Mouse (Mus musculus) neural tube, embryonic 12.5 days (tissue): ENCODE data around the gene Rap1gap. TPM values are rescaled to one million over a fixed set of nuclear protein-coding genes. Genes with fewer than 3 reads are reported as not detected.
A peak's percentile ranks its signal among the peaks of the same experiment; 100 is the strongest.

Experiments
- ATAC-seq: fragments of 200-750 bp; cut with Nextera tagmentation; 2 replicates; pipeline ENCODE4 v1.8.0; 2017; ENCODE audit warnings: low read depth, mild to moderate bottlenecking, moderate TSS enrichment, moderate library complexity; ENCODE audit not compliant: low FRiP score
- H3K27ac ChIP-seq: fragments of 300-500 bp; sonication (generic); 2 replicates; pipeline ENCODE4 v1.5.1; 2016
- H3K27me3 ChIP-seq: fragments of 300-500 bp; sonication (generic); replicated peaks from 2 replicates; pipeline ENCODE4 v1.6.1; 2016; ENCODE audit warnings: mild to moderate bottlenecking
- H3K36me3 ChIP-seq: fragments of 300-500 bp; sonication (generic); 2 replicates; pipeline ENCODE4 v1.6.1; 2016; ENCODE audit warnings: mild to moderate bottlenecking
- H3K4me1 ChIP-seq: fragments of 300-500 bp; sonication (generic); 2 replicates; pipeline ENCODE4 v1.6.1; 2016
- H3K4me2 ChIP-seq: fragments of 300-500 bp; sonication (generic); replicated peaks from 2 replicates; pipeline ENCODE4 v1.6.1; 2016; ENCODE audit warnings: mild to moderate bottlenecking
- H3K4me3 ChIP-seq: fragments of 300-500 bp; sonication (generic); 2 replicates; pipeline ENCODE4 v1.5.1; 2016
- H3K9ac ChIP-seq: fragments of 300-500 bp; sonication (generic); 2 replicates; pipeline ENCODE4 v1.6.1; 2016; ENCODE audit warnings: mild to moderate bottlenecking
- H3K9me3 ChIP-seq: fragments of 300-500 bp; sonication (generic); 2 replicates; pipeline ENCODE4 v1.6.1; 2016; ENCODE audit warnings: mild to moderate bottlenecking
- WGBS: fragments of 180-500 bp; shearing (Covaris S2); methylation state at CpG from one replicate; pipeline ENCODE4 v1.1.7; 2016; 5-methylcytosine and 5-hydroxymethylcytosine counted together
- polyA plus RNA-seq: library from polyadenylated mRNA; unstranded; fragments of >200 nt; fragmentation: Nextera tagmentation; extraction: Ambion mirVana; gene quantifications from 2 replicates; pipeline ENCODE4 v1.2.1, GENCODE M21; 2016

Gene Rap1gap
- polyA plus RNA-seq, 1 experiment from 2014 or later = 24.7 TPM

DNA sequence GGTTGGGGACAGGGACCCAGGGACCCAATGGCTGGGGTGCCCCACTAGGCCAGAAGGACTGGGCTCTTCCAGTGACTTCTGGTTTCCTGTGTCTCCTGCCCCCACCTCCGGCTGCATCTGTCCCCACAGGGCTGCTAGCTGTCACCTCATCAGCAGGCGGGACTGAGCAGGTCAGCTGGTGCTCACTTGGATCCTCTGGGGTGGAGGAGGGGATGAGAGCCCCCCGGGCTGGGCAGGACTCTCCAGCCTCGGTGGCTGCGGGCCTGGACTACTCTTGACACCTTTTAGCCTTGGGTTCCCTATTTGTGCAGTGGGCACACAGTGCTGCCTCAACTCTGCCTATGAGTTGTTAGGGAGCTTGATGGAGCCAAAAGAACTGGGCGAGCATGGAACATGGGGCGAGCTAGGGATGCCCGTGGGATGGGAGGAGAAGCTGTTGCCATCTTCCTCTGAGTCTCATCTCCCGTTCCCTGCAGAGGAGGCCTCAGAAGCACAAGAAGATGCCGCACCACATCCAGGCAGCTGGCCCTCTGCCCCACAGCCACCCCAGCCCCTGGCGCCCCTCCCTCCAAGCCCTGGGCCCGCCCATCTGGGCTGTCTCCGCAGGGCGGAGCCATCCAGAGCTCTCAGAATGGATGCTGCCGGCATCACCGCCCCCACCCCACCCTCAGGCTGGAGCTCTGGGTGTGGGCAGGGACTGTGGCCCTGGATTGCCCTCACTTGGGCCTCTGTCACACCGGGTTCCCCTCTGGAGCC lies 64.1 kb downstream of the Rap1gap start:
- Histone ChIP-seq H3K27me3 (peaks cover 29% of the 10 kb centered on the region), H3K9me3 (no peaks in the 10 kb centered on the region), H3K9ac (peak overlapping the region; percentile 55), H3K4me1 (peaks cover 37% of the 10 kb centered on the region), H3K4me3 (peak overlapping the region; percentile 38), H3K4me2 (peak overlapping the region; percentile 76), H3K27ac (no peak overlapping the region), H3K36me3 (no peaks in the 10 kb centered on the region)
- peak; percentile 44 for ATAC-seq
- 5% methylated on average over 17 of the region's 17 CpGs for WGBS

DNA sequence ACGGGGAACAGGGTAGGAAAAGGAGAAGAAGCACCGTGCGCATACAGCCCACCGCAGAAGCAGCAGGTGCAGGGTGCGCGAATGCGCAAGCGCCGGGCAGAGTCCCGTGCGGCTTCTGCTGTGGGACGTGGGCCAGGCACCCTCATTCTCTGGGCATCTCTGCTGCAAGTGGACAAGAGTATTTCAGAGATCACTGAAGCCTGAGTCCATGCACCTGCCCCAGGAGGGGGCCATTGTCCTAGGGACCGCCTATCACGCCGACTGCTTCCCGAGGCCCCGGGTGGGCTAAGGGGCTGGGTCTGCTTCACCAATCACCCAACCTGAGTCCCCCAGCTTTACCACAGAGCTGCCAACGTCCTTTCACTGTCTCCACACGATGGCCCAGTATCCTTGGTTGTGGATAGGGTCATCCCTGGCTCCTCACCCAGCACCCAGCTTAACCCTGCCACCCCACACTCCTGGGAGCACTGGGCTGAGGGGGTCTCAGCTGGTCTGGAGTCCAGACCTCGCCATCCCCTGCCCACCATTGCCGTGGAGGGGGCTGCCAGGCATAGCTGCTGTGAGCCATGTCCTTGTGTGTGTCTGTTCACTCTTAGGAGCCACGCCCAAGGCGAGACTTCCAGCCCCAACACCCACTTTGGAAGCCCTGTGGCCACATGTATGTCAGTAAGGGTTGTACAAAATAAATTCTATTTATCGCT lies 64.8 kb downstream of the Rap1gap start:
- 17% methylated on average over 24 of the region's 24 CpGs for WGBS
- H3K27ac ChIP-seq = no peak overlapping the region
- no peaks in the 10 kb centered on the region for H3K36me3 ChIP-seq
- H3K4me1 ChIP-seq = peaks cover 31% of the 10 kb centered on the region
- peak overlapping the region; percentile 38 for H3K4me3 ChIP-seq
- H3K9me3 ChIP-seq = no peaks in the 10 kb centered on the region
- H3K9ac ChIP-seq = peak overlapping the region; percentile 55
- H3K27me3 ChIP-seq = peaks cover 22% of the 10 kb centered on the region
- ATAC-seq = 0 out of 2 replicates have a peak, but pooled peaks have one; percentile 1
- H3K4me2 ChIP-seq = peak overlapping the region; percentile 76

- Histone ChIP-seq H3K9ac (no peak overlapping the region), H3K36me3 (no peaks in the 10 kb centered on the region), H3K4me1 (peaks cover 30% of the 10 kb centered on the region), H3K27ac (no peak overlapping the region), H3K4me3 (no peak overlapping the region), H3K27me3 (peaks cover 20% of the 10 kb centered on the region), H3K4me2 (no peak overlapping the region), H3K9me3 (no peaks in the 10 kb centered on the region)
- WGBS = 19% methylated on average over 3 of the region's 3 CpGs
- peak; percentile 32; the same call in 1 of the 2 replicates for ATAC-seq
These were observed 65.6 kb downstream of the Rap1gap start for GRCm38 (mm10) chr4:137730134-137730533.

DNA sequence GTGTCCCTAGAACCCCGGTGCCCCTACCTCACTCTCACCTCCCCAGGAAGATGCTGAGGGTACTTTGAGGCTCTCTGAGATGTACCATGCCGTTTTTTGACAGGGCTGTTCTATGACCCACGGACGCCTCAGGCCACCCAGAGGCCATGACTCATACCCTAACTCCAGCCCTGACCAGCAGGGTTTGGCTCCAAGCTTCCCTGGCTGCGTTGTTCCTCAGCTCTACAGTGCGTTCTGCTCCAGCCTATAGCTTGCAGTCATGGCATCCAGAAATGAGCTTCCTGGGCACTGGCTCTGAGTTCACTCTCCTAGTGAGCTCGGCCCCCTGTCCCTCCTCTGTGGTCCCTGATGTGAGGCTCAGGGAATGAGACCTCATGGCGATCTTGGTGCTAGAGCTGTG lies 66.2 kb downstream of the Rap1gap start:
- ATAC-seq = no peak
- Histone ChIP-seq H3K4me1 (peaks cover 30% of the 10 kb centered on the region), H3K9me3 (no peaks in the 10 kb centered on the region), H3K9ac (no peak overlapping the region), H3K27ac (no peak overlapping the region), H3K27me3 (peaks cover 20% of the 10 kb centered on the region), H3K36me3 (no peaks in the 10 kb centered on the region), H3K4me2 (no peak overlapping the region), H3K4me3 (no peak overlapping the region)
- 86% methylated on average over 8 of the region's 8 CpGs for WGBS

- H3K4me2 ChIP-seq = no peak overlapping the region
- WGBS = 69% methylated on average over 10 of the region's 10 CpGs
- H3K4me1 ChIP-seq = peaks cover 32% of the 10 kb centered on the region
- H3K9ac ChIP-seq = no peak overlapping the region
- no peak overlapping the region for H3K4me3 ChIP-seq
- no peak overlapping the region for H3K27ac ChIP-seq
- H3K36me3 ChIP-seq = no peaks in the 10 kb centered on the region
- H3K9me3 ChIP-seq = no peaks in the 10 kb centered on the region
- no peak for ATAC-seq
- H3K27me3 ChIP-seq = peaks cover 20% of the 10 kb centered on the region
These were observed 67.4 kb downstream of the Rap1gap start for GRCm38 (mm10) chr4:137731891-137732290.

- no peak overlapping the region for H3K4me3 ChIP-seq
- WGBS = 84% methylated on average over 3 of the region's 3 CpGs
- H3K4me2 ChIP-seq = no peak overlapping the region
- no peaks in the 10 kb centered on the region for H3K36me3 ChIP-seq
- H3K9ac ChIP-seq = no peak overlapping the region
- H3K9me3 ChIP-seq = no peaks in the 10 kb centered on the region
- peaks cover 20% of the 10 kb centered on the region for H3K27me3 ChIP-seq
- no peak overlapping the region for H3K27ac ChIP-seq
- H3K4me1 ChIP-seq = peaks cover 27% of the 10 kb centered on the region
- no peak for ATAC-seq
These were observed 67.8 kb downstream of the Rap1gap start for GRCm38 (mm10) chr4:137732361-137732760.

DNA sequence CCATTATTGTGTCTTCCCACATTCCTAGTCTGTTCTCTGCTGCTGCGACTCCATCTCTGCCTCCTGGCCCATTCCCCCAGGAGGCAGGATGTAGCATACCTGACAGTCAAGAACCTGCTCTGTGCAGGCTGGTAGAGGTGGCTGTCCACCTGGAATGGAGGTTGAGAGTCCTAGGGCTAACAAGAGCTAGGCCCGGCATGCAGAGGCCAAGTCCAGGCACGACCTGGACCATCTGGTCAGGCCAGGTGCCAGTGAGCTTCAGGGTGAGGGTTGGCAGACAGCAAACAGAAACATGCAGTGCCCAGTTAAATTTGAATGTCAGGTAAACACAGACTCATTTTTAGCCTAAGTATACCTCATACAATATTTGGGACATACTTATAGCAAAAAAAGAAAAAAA lies 68.4 kb downstream of the Rap1gap start:
- H3K27ac ChIP-seq = no peak overlapping the region
- ATAC-seq = no peak
- H3K27me3 ChIP-seq = peaks cover 16% of the 10 kb centered on the region
- no peaks in the 10 kb centered on the region for H3K9me3 ChIP-seq
- no peak overlapping the region for H3K4me3 ChIP-seq
- H3K36me3 ChIP-seq = no peaks in the 10 kb centered on the region
- WGBS = 81% methylated on average over 3 of the region's 3 CpGs
- H3K4me1 ChIP-seq = peaks cover 21% of the 10 kb centered on the region
- no peak overlapping the region for H3K9ac ChIP-seq
- H3K4me2 ChIP-seq = no peak overlapping the region

DNA sequence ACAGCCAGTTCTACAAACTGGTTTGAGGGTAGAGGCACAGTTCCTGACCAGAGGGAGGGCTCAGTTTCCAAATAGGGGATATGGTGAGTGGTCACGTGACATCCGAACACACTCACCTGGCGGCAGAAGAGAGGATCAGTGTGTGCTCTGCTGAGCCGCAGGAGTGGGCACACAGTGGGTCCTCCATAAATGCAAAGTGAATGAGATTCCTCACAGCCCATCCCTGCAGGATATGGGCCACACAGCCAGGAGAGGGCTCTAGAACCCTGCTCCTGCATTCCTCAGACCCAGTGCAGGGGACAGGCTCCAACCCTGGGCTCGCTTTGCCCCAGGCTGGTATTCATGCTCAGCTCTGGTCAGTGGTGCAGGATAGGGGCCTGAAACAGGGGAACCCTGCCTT lies 68.9 kb downstream of the Rap1gap start:
- H3K27ac ChIP-seq = no peak overlapping the region
- H3K36me3 ChIP-seq = no peaks in the 10 kb centered on the region
- no peak overlapping the region for H3K4me2 ChIP-seq
- H3K9ac ChIP-seq = no peak overlapping the region
- peaks cover 11% of the 10 kb centered on the region for H3K27me3 ChIP-seq
- WGBS = 75% methylated on average over 5 of the region's 5 CpGs
- ATAC-seq = no peak
- H3K4me3 ChIP-seq = no peak overlapping the region
- peaks cover 16% of the 10 kb centered on the region for H3K4me1 ChIP-seq
- H3K9me3 ChIP-seq = no peaks in the 10 kb centered on the region

GRCm38 (mm10) chr4:137736220-137736701 lies 71.7 kb downstream of the Rap1gap start:
- ATAC-seq = no peak
- Histone ChIP-seq H3K4me1 (peaks cover 9% of the 10 kb centered on the region; the same call in 1 of the 2 replicates), H3K27me3 (no peaks in the 10 kb centered on the region), H3K36me3 (no peaks in the 10 kb centered on the region), H3K9ac (no peak overlapping the region), H3K4me2 (no peak overlapping the region), H3K4me3 (no peak overlapping the region), H3K27ac (no peak overlapping the region), H3K9me3 (no peaks in the 10 kb centered on the region)
- 57% methylated on average over 11 of the region's 11 CpGs for WGBS

- H3K4me1 ChIP-seq = peaks cover 9% of the 10 kb centered on the region; the same call in 1 of the 2 replicates
- H3K27ac ChIP-seq = no peak overlapping the region
- WGBS = 76% methylated on average over 3 of the region's 3 CpGs
- H3K4me3 ChIP-seq = no peak overlapping the region
- H3K36me3 ChIP-seq = no peaks in the 10 kb centered on the region
- ATAC-seq = no peak
- no peak overlapping the region for H3K4me2 ChIP-seq
- no peak overlapping the region for H3K9ac ChIP-seq
- H3K9me3 ChIP-seq = no peaks in the 10 kb centered on the region
- H3K27me3 ChIP-seq = no peaks in the 10 kb centered on the region
These were observed 73.2 kb downstream of the Rap1gap start for GRCm38 (mm10) chr4:137737760-137738159.

- H3K4me3 ChIP-seq = no peak overlapping the region
- no peak overlapping the region for H3K27ac ChIP-seq
- H3K4me2 ChIP-seq = peak overlapping the region; percentile 51
- no peak overlapping the region for H3K9ac ChIP-seq
- no peaks in the 10 kb centered on the region for H3K27me3 ChIP-seq
- peaks cover 9% of the 10 kb centered on the region; the same call in 1 of the 2 replicates for H3K4me1 ChIP-seq
- no peaks in the 10 kb centered on the region for H3K9me3 ChIP-seq
- peak; percentile 59 for ATAC-seq
- no peaks in the 10 kb centered on the region for H3K36me3 ChIP-seq
- 49% methylated on average over 9 of the region's 9 CpGs for WGBS
These were observed 74.8 kb downstream of the Rap1gap start for GRCm38 (mm10) chr4:137739151-137739923.

DNA sequence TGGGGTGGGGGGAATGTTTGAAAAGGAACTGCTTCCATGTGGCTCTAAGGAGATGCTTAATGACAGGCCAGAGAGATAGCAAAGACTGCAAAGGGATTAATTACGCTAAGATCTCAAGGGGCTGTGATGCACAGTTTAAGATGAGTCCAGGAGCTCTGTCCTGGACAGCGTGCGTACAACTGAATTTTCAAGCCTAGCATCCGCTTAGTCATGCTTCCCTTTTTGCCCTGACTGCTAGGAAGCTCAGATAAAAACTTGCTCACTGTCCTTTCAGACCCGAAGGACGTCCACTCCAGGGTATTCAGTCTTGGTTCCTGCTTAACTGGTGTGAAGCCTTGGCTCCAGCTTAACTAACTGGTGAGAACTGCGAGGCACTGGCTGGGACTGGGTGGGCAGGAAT lies 75.8 kb downstream of the Rap1gap start:
- WGBS = 91% methylated on average over 7 of the region's 7 CpGs
- no peak overlapping the region for H3K4me2 ChIP-seq
- H3K27ac ChIP-seq = no peak overlapping the region
- no peaks in the 10 kb centered on the region for H3K9me3 ChIP-seq
- H3K4me3 ChIP-seq = no peak overlapping the region
- H3K27me3 ChIP-seq = no peaks in the 10 kb centered on the region
- no peak for ATAC-seq
- H3K9ac ChIP-seq = no peak overlapping the region
- peaks cover 9% of the 10 kb centered on the region; the same call in 1 of the 2 replicates for H3K4me1 ChIP-seq
- no peaks in the 10 kb centered on the region for H3K36me3 ChIP-seq
